Mouse (Mus musculus) heart, adult 11 months (tissue): Measurements from ENCODE around the gene Sox12.

Source experiments
- DNase-seq: peaks from one replicate; pipeline ENCODE4 v3.0.0; 2022

The Sox12 gene

GRCm38 (mm10) chr2:152357254-152357653 is 40.6 kb downstream of the Sox12 start:
- DNase-seq, result no peak

GRCm38 (mm10) chr2:152349842-152350540 is 47.9 kb downstream of the Sox12 start:
- peak; percentile 96 for DNase-seq

- DNase-seq, result no peak
Measured at GRCm38 (mm10) chr2:152349205-152349604, 48.7 kb downstream of the Sox12 start.

- no peak for DNase-seq
Measured at GRCm38 (mm10) chr2:152347722-152348121, 50.1 kb downstream of the Sox12 start.

GRCm38 (mm10) chr2:152346776-152347465 is 50.9 kb downstream of the Sox12 start:
- DNase-seq, result no peak

GRCm38 (mm10) chr2:152345393-152345792 is 52.5 kb downstream of the Sox12 start:
- no peak for DNase-seq

GRCm38 (mm10) chr2:152344909-152345308 is 53.0 kb downstream of the Sox12 start:
- DNase-seq, result no peak

- peak; percentile 95 for DNase-seq
Measured at GRCm38 (mm10) chr2:152344361-152344760, 53.5 kb downstream of the Sox12 start.
